Comparison of ENCODE assay signal across 14 mouse cellular contexts in genomic region chr4:23512014-23512413, GRCm38 (mm10).
A peak's percentile ranks its signal among the peaks of the same experiment; 100 is the strongest.
DNase-seq lines count a peak whose midpoint lies in the region; ATAC-seq lines count a peak whose summit lies in the region.
"Had no signal": no experiment of that assay in that cellular context is flagged by ENCODE, and none has a peak within 500 bp of the region (broad histone marks: within the 10 kb centered on the region; RNA-seq: fewer than 3 reads in every experiment).

No protein-coding gene starts in this region.

- H3K4me1 ChIP-seq in neural tube, embryonic 11.5 days (ENCODE audit: control insufficient read depth, insufficient read depth, low read length) = peaks cover 4% of the 10 kb centered on the region
- H3K4me1 ChIP-seq in forebrain, embryonic 13.5 days = peaks cover 22% of the 10 kb centered on the region
- H3K4me1 ChIP-seq in hindbrain, embryonic 16.5 days (ENCODE audit: control insufficient read depth, insufficient read depth, low read depth, low read length) = peaks cover 5% of the 10 kb centered on the region; the same call in 1 of the 2 replicates
- H3K4me1 ChIP-seq: heart, embryonic 12.5 days; liver, embryonic 13.5 days had no signal

- H3K4me3 ChIP-seq in neural tube, embryonic 11.5 days (ENCODE audit: low read depth, low read length) = no peak overlapping the region
- H3K4me3 ChIP-seq in forebrain, embryonic 13.5 days = no peak overlapping the region
- H3K4me3 ChIP-seq in hindbrain, embryonic 16.5 days (ENCODE audit: low read length) = no peak overlapping the region
- H3K4me3 ChIP-seq: heart, embryonic 12.5 days; liver, embryonic 13.5 days had no signal

- WGBS in neural tube, embryonic 11.5 days = 39% methylated on average over 4 of the region's 4 CpGs
- WGBS in forebrain, embryonic 13.5 days = 8% methylated on average over 4 of the region's 4 CpGs
- 22% methylated on average over 4 of the region's 4 CpGs for WGBS in hindbrain, embryonic 16.5 days

- H3K36me3 ChIP-seq in neural tube, embryonic 11.5 days (ENCODE audit: control insufficient read depth, insufficient read depth, low read length) = no peaks in the 10 kb centered on the region
- H3K36me3 ChIP-seq in forebrain, embryonic 13.5 days (ENCODE audit: poor library complexity, severe bottlenecking) = no peaks in the 10 kb centered on the region
- H3K36me3 ChIP-seq in hindbrain, embryonic 16.5 days (ENCODE audit: control insufficient read depth, insufficient read depth, low read length) = no peaks in the 10 kb centered on the region
- H3K36me3 ChIP-seq: heart, embryonic 12.5 days; liver, embryonic 13.5 days had no signal

- H3K27me3 ChIP-seq in neural tube, embryonic 11.5 days (ENCODE audit: control insufficient read depth, insufficient read depth, low read length) = no peaks in the 10 kb centered on the region
- no peaks in the 10 kb centered on the region for H3K27me3 ChIP-seq in forebrain, embryonic 13.5 days
- H3K27me3 ChIP-seq in hindbrain, embryonic 16.5 days (replicated peaks; ENCODE audit: control insufficient read depth, insufficient read depth, low read length) = no peaks in the 10 kb centered on the region
- H3K27me3 ChIP-seq: heart, embryonic 12.5 days; liver, embryonic 13.5 days had no signal

- no peak overlapping the region for H3K27ac ChIP-seq in neural tube, embryonic 11.5 days (ENCODE audit: low read depth, low read length)
- H3K27ac ChIP-seq in forebrain, embryonic 13.5 days = no peak overlapping the region
- H3K27ac ChIP-seq in hindbrain, embryonic 16.5 days (ENCODE audit: low read depth, low read length) = no peak overlapping the region
- H3K27ac ChIP-seq: liver, embryonic 13.5 days had no signal

- H3K9me3 ChIP-seq in neural tube, embryonic 11.5 days (ENCODE audit: control insufficient read depth, low read length) = no peaks in the 10 kb centered on the region
- no peaks in the 10 kb centered on the region for H3K9me3 ChIP-seq in forebrain, embryonic 13.5 days (replicated peaks)
- H3K9me3 ChIP-seq in hindbrain, embryonic 16.5 days (ENCODE audit: control insufficient read depth, low read length) = no peaks in the 10 kb centered on the region
- H3K9me3 ChIP-seq: heart, embryonic 12.5 days; liver, embryonic 13.5 days had no signal

- ATAC-seq in neural tube, embryonic 11.5 days (ENCODE audit: insufficient read depth, low FRiP score, low TSS enrichment) = peak; percentile 51; the same call in 1 of the 2 replicates
- ATAC-seq in forebrain, embryonic 13.5 days = peak; percentile 92
- ATAC-seq in hindbrain, embryonic 16.5 days = peak; percentile 58

- peak; percentile 25 for DNase-seq in neural tube, embryonic 11.5 days (ENCODE audit: low spot score)
- DNase-seq in neural tube, embryonic 10.5 days (ENCODE audit: extremely low spot score, low spot score) = no peak
- no peak for DNase-seq in spleen, postnatal 4 days (ENCODE audit: low spot score in 2 of 2)
- DNase-seq in cerebellum, adult 8-10 months = no peak
- DNase-seq in thymus, postnatal 4 days = no peak
- DNase-seq: adrenal gland, adult 2 months; cerebellum, postnatal 36 days; gastrocnemius, postnatal 14 days; layer of hippocampus, adult 9-11 months; liver, embryonic 13.5 days; lung, postnatal 4 days had no signal

- H3K9ac ChIP-seq in neural tube, embryonic 11.5 days (ENCODE audit: low read length) = no peak overlapping the region
- H3K9ac ChIP-seq in forebrain, embryonic 13.5 days = no peak overlapping the region
- H3K9ac ChIP-seq in hindbrain, embryonic 16.5 days (ENCODE audit: low read depth, low read length) = no peak overlapping the region
- H3K9ac ChIP-seq: heart, embryonic 12.5 days; liver, embryonic 13.5 days had no signal

- no peak overlapping the region for H3K4me2 ChIP-seq in neural tube, embryonic 11.5 days (ENCODE audit: low read depth)
- no peak overlapping the region for H3K4me2 ChIP-seq in forebrain, embryonic 13.5 days
- no peak overlapping the region for H3K4me2 ChIP-seq in hindbrain, embryonic 16.5 days (ENCODE audit: low read length)
- H3K4me2 ChIP-seq: heart, embryonic 12.5 days; liver, embryonic 13.5 days had no signal
